Mouse (Mus musculus): ENCODE measurements at regions not wholly inside any gene's neighbourhood (a gene's known extent, or its start where the extent isn't known, plus 50 kb on each side); places are given as distances from the start of the nearest gene placed in this dataset.
"Not testable (repeated sequence)": the region's sequence is repeated elsewhere in the genome, so short reads cannot be mapped to it uniquely, and the experiment has no call there.

GRCm38 (mm10) chr13:31050160-31050788 lies 76.3 kb downstream of the Gm5447 start:
- DNase-seq (ENCODE audit: low spot score) = no peak

GRCm38 (mm10) chr13:31051586-31051985 lies 77.6 kb downstream of the Gm5447 start:
- DNase-seq (ENCODE audit: low spot score) = not testable (repeated sequence)

- DNase-seq (ENCODE audit: low spot score) = no peak
Measured at GRCm38 (mm10) chr13:31054356-31054755, 80.4 kb downstream of the Gm5447 start.

- no peak for DNase-seq (ENCODE audit: low spot score)
Measured at GRCm38 (mm10) chr13:31055376-31056083, 81.5 kb downstream of the Gm5447 start.

GRCm38 (mm10) chr13:31056154-31056871 lies 82.3 kb downstream of the Gm5447 start:
- DNase-seq (ENCODE audit: low spot score) = no peak

- no peak for DNase-seq (ENCODE audit: low spot score)
Measured at GRCm38 (mm10) chr13:31060916-31061431, 87.0 kb downstream of the Gm5447 start.

GRCm38 (mm10) chr13:31068343-31068742 lies 94.3 kb downstream of the Gm5447 start:
- DNase-seq (ENCODE audit: low spot score) = no peak

- no peak for DNase-seq (ENCODE audit: low spot score)
Measured at GRCm38 (mm10) chr13:31076541-31076940, 102.5 kb downstream of the Gm5447 start.

GRCm38 (mm10) chr13:31078751-31079150 lies 104.7 kb downstream of the Gm5447 start:
- DNase-seq (ENCODE audit: low spot score) = no peak

- no peak for DNase-seq (ENCODE audit: low spot score)
Measured at GRCm38 (mm10) chr13:31080215-31080614, 106.2 kb downstream of the Gm5447 start.

- peak; percentile 62 for DNase-seq (ENCODE audit: low spot score)
Measured at GRCm38 (mm10) chr13:31082448-31083140, 108.6 kb downstream of the Gm5447 start.

- no peak for DNase-seq (ENCODE audit: low spot score)
Measured at GRCm38 (mm10) chr13:31101051-31101450, 127.0 kb downstream of the Gm5447 start.

GRCm38 (mm10) chr13:31107434-31107833 lies 133.4 kb downstream of the Gm5447 start:
- DNase-seq (ENCODE audit: low spot score) = no peak

- no peak for DNase-seq (ENCODE audit: low spot score)
Measured at GRCm38 (mm10) chr13:31109231-31109630, 135.2 kb downstream of the Gm5447 start.

GRCm38 (mm10) chr13:31122689-31123088 lies 148.7 kb downstream of the Gm5447 start:
- DNase-seq (ENCODE audit: low spot score) = no peak

- no peak for DNase-seq (ENCODE audit: low spot score)
Measured at GRCm38 (mm10) chr13:31124547-31125216, 150.7 kb downstream of the Gm5447 start.

- no peak for DNase-seq (ENCODE audit: low spot score)
Measured at GRCm38 (mm10) chr13:31132501-31132900, 158.5 kb downstream of the Gm5447 start.

- DNase-seq (ENCODE audit: low spot score) = no peak
Measured at GRCm38 (mm10) chr13:31139686-31140085, 165.7 kb downstream of the Gm5447 start.

- no peak for DNase-seq (ENCODE audit: low spot score)
Measured at GRCm38 (mm10) chr13:31147323-31147722, 173.3 kb downstream of the Gm5447 start.

- no peak for DNase-seq (ENCODE audit: low spot score)
Measured at GRCm38 (mm10) chr13:31154066-31154465, 180.1 kb downstream of the Gm5447 start.
